In the genomic region with DNA sequence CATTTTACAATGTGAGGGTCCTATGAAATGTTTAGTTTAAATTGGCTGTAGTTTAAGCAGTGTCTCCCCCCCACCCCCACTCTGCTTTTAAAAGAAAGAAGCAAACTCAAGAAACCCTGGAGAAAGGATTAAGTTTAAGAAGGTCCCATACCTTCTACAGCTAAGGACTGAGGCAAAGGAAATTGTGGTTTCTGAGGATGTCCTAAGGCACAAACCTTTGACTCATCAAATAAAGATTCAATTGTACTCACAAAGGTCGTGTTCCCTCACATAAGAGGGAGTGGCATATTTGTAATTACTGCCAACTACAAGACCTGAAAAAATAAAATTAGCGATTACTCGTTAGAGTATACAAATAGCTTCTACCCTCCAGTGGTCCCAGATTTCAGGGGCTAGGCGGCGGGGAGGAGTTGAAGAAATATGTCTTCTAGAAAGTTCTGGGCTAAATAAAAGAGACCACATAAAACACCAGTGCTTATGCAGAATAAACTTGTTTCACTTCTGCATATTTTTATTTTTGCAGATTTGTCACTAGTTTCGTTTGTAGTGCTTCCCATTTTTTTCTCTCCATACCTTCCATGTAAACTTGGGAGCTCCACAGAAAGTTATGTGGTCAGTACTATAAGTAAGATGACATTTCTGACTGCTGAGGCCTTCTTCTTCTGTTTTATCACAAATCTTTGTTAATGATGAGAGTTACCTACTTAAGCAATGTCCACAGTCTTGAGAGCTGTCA, we compare ENCODE assay signal across 29 mouse cellular contexts.
DNase-seq lines count a peak whose midpoint lies in the region; ATAC-seq and TF ChIP-seq lines count a peak whose summit lies in the region.
"Had no signal": no experiment of that assay in that cellular context is flagged by ENCODE, and none has a peak within 500 bp of the region (broad histone marks: within the 10 kb centered on the region; RNA-seq: fewer than 3 reads in every experiment).

No protein-coding gene starts in this region.

- DNase-seq in stomach, postnatal 0 days (ENCODE audit: low spot score) = no peak
- no peak for DNase-seq in kidney, adult 8-10 months
- DNase-seq in ovary, adult 18-20 months (ENCODE audit: low spot score) = no peak
- no peak for DNase-seq in spleen, postnatal 36 days (ENCODE audit: low spot score in 2 of 2)
- DNase-seq: cerebellum, adult 11 months; cerebellum, adult 9-10 months; cerebellum, postnatal 36 days; gastrocnemius, postnatal 25 days; heart, adult 18-20 months; heart, postnatal 4 days; kidney, adult 18-20 months; kidney, postnatal 4 days; liver, embryonic 13.5 days; lung, adult 2 months; lung, postnatal 14 days had no signal

- 0 out of 2 replicates have a peak overlapping the region, but pooled peaks have one; percentile 7 for H3K27ac ChIP-seq in stomach, embryonic 14.5 days (ENCODE audit: low read length)
- H3K27ac ChIP-seq in stomach, postnatal 0 days (replicated peaks) = no peak overlapping the region
- H3K27ac ChIP-seq in brown adipose tissue, adult 24 weeks (replicated peaks; ENCODE audit: low read depth, low read length) = peak overlapping the region; percentile 63
- H3K27ac ChIP-seq in stomach, embryonic 16.5 days (ENCODE audit: low read length) = peak overlapping the region; percentile 5; the same call in 1 of the 2 replicates
- H3K27ac ChIP-seq: embryonic facial prominence, embryonic 13.5 days; forebrain, embryonic 10.5 days; forebrain, embryonic 15.5 days; hindbrain, embryonic 14.5 days; limb, embryonic 13.5 days; liver, embryonic 13.5 days; midbrain, embryonic 13.5 days; neural tube, embryonic 12.5 days had no signal

- 68% methylated on average over 6 of the region's 6 CpGs for WGBS in stomach, embryonic 14.5 days
- 57% methylated on average over 6 of the region's 6 CpGs for WGBS in stomach, postnatal 0 days
- WGBS in stomach, embryonic 16.5 days = 67% methylated on average over 6 of the region's 6 CpGs

- no peaks in the 10 kb centered on the region for H3K36me3 ChIP-seq in stomach, embryonic 14.5 days (ENCODE audit: control insufficient read depth, insufficient read depth, low read length)
- no peaks in the 10 kb centered on the region for H3K36me3 ChIP-seq in stomach, postnatal 0 days (ENCODE audit: control insufficient read depth, insufficient read depth, low read length)
- H3K36me3 ChIP-seq in stomach, embryonic 16.5 days (ENCODE audit: control insufficient read depth, insufficient read depth, low read length) = no peaks in the 10 kb centered on the region
- H3K36me3 ChIP-seq: embryonic facial prominence, embryonic 13.5 days; forebrain, embryonic 10.5 days; forebrain, embryonic 15.5 days; G1E; limb, embryonic 13.5 days; liver, embryonic 13.5 days; midbrain, embryonic 13.5 days; neural tube, embryonic 12.5 days had no signal

- no peaks in the 10 kb centered on the region for H3K4me1 ChIP-seq in stomach, embryonic 14.5 days (ENCODE audit: control insufficient read depth, insufficient read depth, low read length)
- no peaks in the 10 kb centered on the region for H3K4me1 ChIP-seq in stomach, postnatal 0 days (replicated peaks; ENCODE audit: control insufficient read depth, insufficient read depth)
- no peaks in the 10 kb centered on the region for H3K4me1 ChIP-seq in brown adipose tissue, adult 24 weeks (ENCODE audit: control insufficient read depth, insufficient read depth, insufficient read length, low read length)
- H3K4me1 ChIP-seq in stomach, embryonic 16.5 days (ENCODE audit: control insufficient read depth, insufficient read depth, low read length) = no peaks in the 10 kb centered on the region
- H3K4me1 ChIP-seq: embryonic facial prominence, embryonic 13.5 days; forebrain, embryonic 15.5 days; limb, embryonic 13.5 days; liver, embryonic 13.5 days; megakaryocyte, embryonic 14.5 days; midbrain, embryonic 13.5 days; neural tube, embryonic 12.5 days had no signal

- no peak for ATAC-seq in stomach, embryonic 14.5 days (ENCODE audit: insufficient number of reproducible peaks, insufficient read depth, low FRiP score, low read depth)
- no peak for ATAC-seq in stomach, postnatal 0 days (ENCODE audit: low FRiP score, low TSS enrichment)
- ATAC-seq in megakaryocyte progenitor cell, adult 5-6 weeks (replicated peaks; ENCODE audit: poor library complexity) = peak; percentile 92
- no peak for ATAC-seq in stomach, embryonic 16.5 days (ENCODE audit: insufficient read depth, low FRiP score)
- ATAC-seq: forebrain, embryonic 15.5 days; midbrain, embryonic 13.5 days had no signal

- H3K9me3 ChIP-seq in stomach, embryonic 14.5 days (ENCODE audit: control insufficient read depth, low read depth, low read length) = no peaks in the 10 kb centered on the region
- no peaks in the 10 kb centered on the region for H3K9me3 ChIP-seq in stomach, postnatal 0 days (ENCODE audit: control insufficient read depth, low read length)
- H3K9me3 ChIP-seq in stomach, embryonic 16.5 days (replicated peaks; ENCODE audit: control insufficient read depth, low read length) = no peaks in the 10 kb centered on the region
- H3K9me3 ChIP-seq: embryonic facial prominence, embryonic 13.5 days; forebrain, embryonic 10.5 days; forebrain, embryonic 15.5 days; limb, embryonic 13.5 days; liver, embryonic 13.5 days; megakaryocyte, embryonic 14.5 days; midbrain, embryonic 13.5 days; neural tube, embryonic 12.5 days had no signal

- no peak for TF ChIP-seq EP300 in stomach, postnatal 0 days (optimal IDR thresholded peaks at IDR 0.05)

- no peak overlapping the region for H3K9ac ChIP-seq in stomach, embryonic 14.5 days (replicated peaks; ENCODE audit: low read depth, low read length)
- H3K9ac ChIP-seq in stomach, postnatal 0 days (ENCODE audit: low read length) = no peak overlapping the region
- no peak overlapping the region for H3K9ac ChIP-seq in stomach, embryonic 16.5 days (ENCODE audit: low read length)
- H3K9ac ChIP-seq: embryonic facial prominence, embryonic 13.5 days; forebrain, embryonic 15.5 days; hindbrain, embryonic 14.5 days; limb, embryonic 13.5 days; liver, embryonic 13.5 days; midbrain, embryonic 13.5 days; neural tube, embryonic 12.5 days had no signal

- TF ChIP-seq CTCF in stomach, postnatal 0 days (IDR thresholded peaks at IDR 0.05; ENCODE audit: low read depth) = no peak

- no peak overlapping the region for H3K4me2 ChIP-seq in stomach, embryonic 14.5 days (replicated peaks; ENCODE audit: low read depth, low read length)
- H3K4me2 ChIP-seq in stomach, postnatal 0 days (replicated peaks; ENCODE audit: low read depth) = no peak overlapping the region
- no peak overlapping the region for H3K4me2 ChIP-seq in stomach, embryonic 16.5 days (ENCODE audit: low read depth, low read length)
- H3K4me2 ChIP-seq: embryonic facial prominence, embryonic 13.5 days; forebrain, embryonic 15.5 days; heart, embryonic 11.5 days; hindbrain, embryonic 14.5 days; limb, embryonic 13.5 days; liver, embryonic 13.5 days; midbrain, embryonic 13.5 days; neural tube, embryonic 12.5 days had no signal

- H3K4me3 ChIP-seq in stomach, embryonic 14.5 days (ENCODE audit: low read depth, low read length) = no peak overlapping the region
- no peak overlapping the region for H3K4me3 ChIP-seq in stomach, postnatal 0 days (ENCODE audit: low read depth, low read length)
- H3K4me3 ChIP-seq in brown adipose tissue, adult 24 weeks (ENCODE audit: insufficient read depth, low read depth, low read length) = no peak overlapping the region
- H3K4me3 ChIP-seq in stomach, embryonic 16.5 days (replicated peaks; ENCODE audit: low read length) = no peak overlapping the region
- H3K4me3 ChIP-seq: embryonic facial prominence, embryonic 13.5 days; forebrain, embryonic 10.5 days; forebrain, embryonic 15.5 days; limb, embryonic 13.5 days; liver, embryonic 13.5 days; megakaryocyte, embryonic 14.5 days; midbrain, embryonic 13.5 days; neural tube, embryonic 12.5 days had no signal

- H3K27me3 ChIP-seq in stomach, embryonic 14.5 days (ENCODE audit: control insufficient read depth, insufficient read depth, low read length) = no peaks in the 10 kb centered on the region
- no peaks in the 10 kb centered on the region for H3K27me3 ChIP-seq in stomach, postnatal 0 days (ENCODE audit: control insufficient read depth, insufficient read depth, low read length)
- no peaks in the 10 kb centered on the region for H3K27me3 ChIP-seq in stomach, embryonic 16.5 days (ENCODE audit: control insufficient read depth, insufficient read depth, low read length)
- H3K27me3 ChIP-seq: embryonic facial prominence, embryonic 13.5 days; forebrain, embryonic 15.5 days; limb, embryonic 13.5 days; liver, embryonic 13.5 days; megakaryocyte, embryonic 14.5 days; midbrain, embryonic 13.5 days; neural tube, embryonic 12.5 days had no signal
